Comparison of ENCODE assay signal across 29 mouse cellular contexts in the genomic region with DNA sequence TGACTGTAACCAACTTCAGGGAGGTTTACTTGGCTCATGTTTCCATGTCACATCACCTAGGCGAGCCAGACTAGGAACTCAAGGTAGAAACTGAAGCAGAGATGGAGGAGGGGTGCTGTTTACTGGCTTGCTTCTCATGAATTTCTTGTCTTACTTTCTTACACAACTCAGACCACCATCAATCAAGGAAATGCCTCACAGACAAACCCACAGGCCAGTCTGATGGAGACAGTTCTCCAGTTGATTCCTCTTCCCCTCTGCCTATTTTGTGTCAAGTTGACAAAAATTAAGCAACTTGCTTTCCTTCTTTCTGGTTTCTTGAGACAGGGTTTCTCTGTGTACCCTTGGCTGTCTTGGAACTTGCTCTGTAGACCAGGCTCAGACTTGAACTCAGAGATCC.
"Had no signal": no experiment of that assay in that cellular context is flagged by ENCODE, and none has a peak within 500 bp of the region (broad histone marks: within the 10 kb centered on the region; RNA-seq: fewer than 3 reads in every experiment).

No protein-coding gene starts in this region.

- H3K4me3 ChIP-seq: embryonic facial prominence, embryonic 10.5 days; embryonic facial prominence, embryonic 12.5 days; embryonic facial prominence, embryonic 13.5 days; embryonic facial prominence, embryonic 15.5 days; erythroblast, embryonic 14.5 days; forebrain, embryonic 10.5 days; forebrain, embryonic 12.5 days; forebrain, embryonic 13.5 days; forebrain, embryonic 15.5 days; gastrocnemius, adult 2 months; heart, adult 2 months had no signal

- DNase-seq: cerebellum, adult 2 months; cerebellum, adult 8-10 months; cerebellum, adult 9-10 months; cerebellum, adult 9-11 months; cerebellum, postnatal 10 days; cerebellum, postnatal 14 days; cerebellum, postnatal 25 days; cerebellum, postnatal 36 days; embryo, embryonic 11 days; forebrain, postnatal 0 days; gastrocnemius, adult 2 months; gastrocnemius, postnatal 10 days; gastrocnemius, postnatal 14 days; gastrocnemius, postnatal 25 days; gastrocnemius, postnatal 36 days; heart, adult 11 months; heart, adult 18-20 months; heart, adult 2 months had no signal

- H3K9ac ChIP-seq: embryonic facial prominence, embryonic 12.5 days; embryonic facial prominence, embryonic 13.5 days; embryonic facial prominence, embryonic 15.5 days; forebrain, embryonic 12.5 days; forebrain, embryonic 13.5 days; forebrain, embryonic 15.5 days; forebrain, postnatal 0 days had no signal

- H3K9me3 ChIP-seq: embryonic facial prominence, embryonic 10.5 days; embryonic facial prominence, embryonic 12.5 days; embryonic facial prominence, embryonic 13.5 days; embryonic facial prominence, embryonic 15.5 days; forebrain, embryonic 10.5 days; forebrain, embryonic 12.5 days; forebrain, embryonic 13.5 days; forebrain, embryonic 15.5 days had no signal

- H3K4me2 ChIP-seq: embryonic facial prominence, embryonic 12.5 days; embryonic facial prominence, embryonic 13.5 days; embryonic facial prominence, embryonic 15.5 days; forebrain, embryonic 12.5 days; forebrain, embryonic 13.5 days; forebrain, embryonic 15.5 days had no signal

- H3K27ac ChIP-seq: embryonic facial prominence, embryonic 10.5 days; embryonic facial prominence, embryonic 12.5 days; embryonic facial prominence, embryonic 13.5 days; embryonic facial prominence, embryonic 15.5 days; forebrain, embryonic 10.5 days; forebrain, embryonic 12.5 days; forebrain, embryonic 13.5 days; forebrain, embryonic 15.5 days; gastrocnemius, adult 2 months; heart, adult 2 months had no signal

- H3K4me1 ChIP-seq: forebrain, embryonic 12.5 days; forebrain, embryonic 13.5 days; forebrain, embryonic 15.5 days had no signal

- H3K27me3 ChIP-seq: embryonic facial prominence, embryonic 12.5 days; embryonic facial prominence, embryonic 13.5 days; embryonic facial prominence, embryonic 15.5 days; forebrain, embryonic 12.5 days; forebrain, embryonic 13.5 days; forebrain, embryonic 15.5 days had no signal

- ATAC-seq: forebrain, embryonic 13.5 days; forebrain, embryonic 14.5 days; forebrain, embryonic 15.5 days; forebrain, embryonic 16.5 days; forebrain, postnatal 0 days had no signal

- H3K36me3 ChIP-seq: embryonic facial prominence, embryonic 10.5 days; embryonic facial prominence, embryonic 12.5 days; embryonic facial prominence, embryonic 13.5 days; embryonic facial prominence, embryonic 15.5 days; forebrain, embryonic 10.5 days; forebrain, embryonic 12.5 days; forebrain, embryonic 15.5 days had no signal
